Mouse (Mus musculus) heart, embryonic 11.5 days (tissue): ENCODE measurements around the gene Klhl42. TPM values are rescaled to one million over a fixed set of nuclear protein-coding genes. Genes with fewer than 3 reads are reported as not detected.

Experiments used
- ATAC-seq: fragments of 200-750 bp; cut with Nextera tagmentation; replicated peaks from 2 replicates; pipeline ENCODE4 v1.8.0; 2017; ENCODE audit warnings: moderate library complexity; ENCODE audit not compliant: insufficient number of reproducible peaks, low FRiP score, low TSS enrichment
- H3K27ac ChIP-seq: fragments of 300-500 bp; sonication (generic); 2 replicates; pipeline ENCODE4 v1.5.1; 2014; ENCODE audit warnings: mild to moderate bottlenecking, low read depth, low read length
- H3K27me3 ChIP-seq: fragments of 300-500 bp; sonication (generic); 2 replicates; pipeline ENCODE4 v1.6.1; 2014; ENCODE audit warnings: mild to moderate bottlenecking, low read length, mixed read lengths; ENCODE audit not compliant: control insufficient read depth, insufficient read depth
- H3K36me3 ChIP-seq: fragments of 300-500 bp; sonication (generic); 2 replicates; pipeline ENCODE4 v1.6.1; 2014; ENCODE audit warnings: mild to moderate bottlenecking, low read length, moderate library complexity, mixed read lengths; ENCODE audit not compliant: control insufficient read depth, insufficient read depth
- H3K4me1 ChIP-seq: fragments of 300-500 bp; sonication (generic); 2 replicates; pipeline ENCODE4 v1.6.1; 2014; ENCODE audit warnings: low read length; ENCODE audit not compliant: control insufficient read depth, insufficient read depth
- H3K4me2 ChIP-seq: fragments of 300-500 bp; sonication (generic); 2 replicates; pipeline ENCODE4 v1.6.1; 2014; ENCODE audit warnings: mild to moderate bottlenecking, moderate library complexity
- H3K4me3 ChIP-seq: fragments of 300-500 bp; sonication (generic); 2 replicates; pipeline ENCODE4 v1.5.1; 2014; ENCODE audit warnings: low read depth, low read length
- H3K9ac ChIP-seq: fragments of 300-500 bp; sonication (generic); 2 replicates; pipeline ENCODE4 v1.6.1; 2014; ENCODE audit warnings: mild to moderate bottlenecking, low read depth, low read length, moderate library complexity
- H3K9me3 ChIP-seq: fragments of 300-500 bp; sonication (generic); replicated peaks from 2 replicates; pipeline ENCODE4 v1.6.1; 2016; ENCODE audit warnings: low read length; ENCODE audit not compliant: control insufficient read depth
- WGBS: fragments of 180-500 bp; shearing (Covaris S2); extraction: QIAGEN DNeasy Blood & Tissue Kit; methylation state at CpG from one replicate; pipeline ENCODE4 v1.1.7; 2014; ENCODE audit not compliant: insufficient replicate concordance; 5-methylcytosine and 5-hydroxymethylcytosine counted together
- polyA plus RNA-seq: library from polyadenylated mRNA; unstranded; fragments of >200 nt; fragmentation: Nextera tagmentation; extraction: Ambion mirVana; gene quantifications from 2 replicates; pipeline ENCODE4 v1.2.1, GENCODE M21; 2014

Gene Klhl42
- polyA plus RNA-seq, 1 experiment from 2014 or later, result 6.2 TPM

DNA sequence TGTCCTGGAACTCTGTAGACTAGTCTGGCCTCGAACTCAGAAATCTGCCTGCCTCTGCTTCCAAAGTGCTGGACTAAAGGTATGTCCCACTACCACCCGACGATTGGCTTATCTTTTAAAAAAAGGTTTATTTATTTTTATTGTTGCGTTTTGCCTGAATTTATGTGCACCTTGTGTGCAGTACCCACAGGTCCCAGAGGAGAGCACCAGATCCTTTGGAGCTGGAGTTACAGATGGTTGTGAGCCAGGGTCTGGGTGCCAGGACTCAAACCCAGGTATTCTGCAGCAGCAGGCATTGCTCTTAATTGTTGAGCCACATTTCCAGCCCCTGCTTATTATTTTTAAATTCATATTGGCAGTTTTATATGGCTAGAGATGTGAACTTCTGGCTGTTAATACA lies 4.9 kb downstream of the Klhl42 start:
- ATAC-seq, result no peak
- H3K4me1 ChIP-seq, result peaks cover 12% of the 10 kb centered on the region; the same call in 1 of the 2 replicates
- H3K36me3 ChIP-seq, result peaks cover 4% of the 10 kb centered on the region; the same call in 1 of the 2 replicates
- no peak overlapping the region for H3K27ac ChIP-seq
- no peaks in the 10 kb centered on the region for H3K27me3 ChIP-seq
- 94% methylated on average over 4 of the region's 4 CpGs for WGBS
- no peak overlapping the region for H3K9ac ChIP-seq
- no peaks in the 10 kb centered on the region for H3K9me3 ChIP-seq
- no peak overlapping the region for H3K4me2 ChIP-seq
- no peak overlapping the region for H3K4me3 ChIP-seq

DNA sequence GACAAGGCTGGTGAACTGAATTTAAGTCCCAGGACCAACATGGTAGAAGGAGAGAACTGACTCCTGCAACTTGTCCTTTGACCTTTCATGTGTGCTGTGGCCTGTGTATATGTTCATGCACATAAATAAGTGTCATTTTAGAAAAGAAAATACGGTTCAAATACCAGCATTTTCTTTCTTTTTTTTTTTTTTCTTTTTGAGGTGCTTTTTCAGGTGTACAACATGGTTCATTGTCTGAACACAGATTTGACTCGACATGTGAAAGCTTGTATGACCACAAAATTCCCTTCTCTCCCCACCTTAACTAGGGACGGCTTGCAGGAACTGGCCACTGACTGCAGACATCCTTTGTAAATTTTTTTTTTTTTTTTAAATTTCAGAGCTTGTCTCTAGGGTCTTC lies 5.8 kb downstream of the Klhl42 start:
- Histone ChIP-seq H3K27ac (no peak overlapping the region), H3K4me2 (no peak overlapping the region), H3K4me1 (peaks cover 12% of the 10 kb centered on the region; the same call in 1 of the 2 replicates), H3K36me3 (peaks cover 4% of the 10 kb centered on the region; the same call in 1 of the 2 replicates), H3K9ac (no peak overlapping the region), H3K4me3 (no peak overlapping the region), H3K27me3 (no peaks in the 10 kb centered on the region), H3K9me3 (no peaks in the 10 kb centered on the region)
- WGBS, result 79% methylated on average over 3 of the region's 3 CpGs
- ATAC-seq, result no peak

DNA sequence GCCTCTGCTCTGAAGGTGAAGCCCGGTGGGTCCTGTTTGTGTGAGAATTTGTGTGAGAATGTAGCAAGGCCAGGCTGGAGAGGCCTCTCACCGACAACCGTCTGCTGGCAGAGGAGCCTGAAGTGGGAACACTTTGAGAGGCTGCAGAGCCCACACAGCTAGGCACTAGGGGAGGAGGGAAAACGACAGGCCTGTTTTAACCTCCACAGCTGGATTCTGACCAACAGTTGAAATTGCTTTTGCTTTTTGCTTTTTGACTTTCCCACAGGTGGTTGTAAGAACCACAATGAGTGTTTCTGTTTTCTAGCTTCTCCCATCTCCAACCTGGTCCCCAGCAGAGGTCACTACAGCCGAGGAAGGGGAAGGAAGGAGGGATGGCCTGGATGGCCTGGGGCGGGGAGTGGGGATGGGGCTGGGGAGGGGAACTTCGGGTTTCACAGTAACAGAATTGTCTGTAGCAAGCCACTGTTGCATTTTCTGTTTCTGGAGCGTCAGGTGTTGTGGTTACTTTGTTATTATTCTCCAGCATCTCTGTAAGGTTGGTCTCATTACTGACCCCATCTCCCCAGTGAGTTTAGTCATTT lies 6.3 kb downstream of the Klhl42 start:
- H3K4me3 ChIP-seq, result no peak overlapping the region
- no peak overlapping the region for H3K4me2 ChIP-seq
- no peak for ATAC-seq
- H3K27me3 ChIP-seq, result no peaks in the 10 kb centered on the region
- H3K4me1 ChIP-seq, result peaks cover 9% of the 10 kb centered on the region; the same call in 1 of the 2 replicates
- H3K27ac ChIP-seq, result no peak overlapping the region
- WGBS, result 50% methylated on average over 8 of the region's 8 CpGs
- H3K9ac ChIP-seq, result no peak overlapping the region
- H3K9me3 ChIP-seq, result no peaks in the 10 kb centered on the region
- H3K36me3 ChIP-seq, result peaks cover 4% of the 10 kb centered on the region; the same call in 1 of the 2 replicates

DNA sequence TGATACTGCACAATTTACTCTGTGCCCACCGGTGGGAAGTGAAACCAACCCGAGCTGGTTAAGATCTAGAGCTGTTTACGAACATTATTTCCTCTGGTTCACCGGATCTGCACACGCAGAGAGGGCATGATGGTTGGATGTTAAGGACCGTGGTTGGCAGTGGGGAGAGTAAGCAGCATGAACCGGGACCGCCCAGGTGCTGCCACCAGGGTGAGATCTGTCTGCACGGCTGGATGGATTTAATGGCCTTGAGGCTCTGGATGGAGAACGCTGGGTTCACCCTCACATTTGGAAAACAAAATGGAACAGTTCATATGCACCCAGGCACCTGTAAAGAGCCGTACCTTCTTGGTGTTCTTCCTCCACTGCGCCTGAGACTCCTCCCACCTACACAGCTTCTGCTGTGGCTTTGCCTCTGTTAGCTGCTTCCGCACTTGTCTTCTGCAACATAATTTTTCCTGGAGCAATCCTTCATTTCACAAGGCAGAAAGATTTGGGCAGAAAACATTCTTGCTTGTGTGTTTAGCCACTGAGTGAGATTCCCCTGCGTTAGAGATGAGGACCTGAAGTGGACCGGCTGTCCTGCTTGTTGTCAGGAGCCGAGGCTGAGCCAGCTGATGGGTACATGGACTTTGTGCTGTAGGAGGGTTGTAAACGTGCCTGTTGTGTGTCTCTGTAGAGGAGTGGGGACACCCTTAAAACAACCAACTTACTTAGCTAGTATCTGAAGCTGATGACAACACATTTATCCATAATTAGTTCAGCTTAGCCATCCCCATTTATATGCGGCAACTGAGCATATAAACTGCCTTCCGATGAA lies 8.5 kb downstream of the Klhl42 start:
- Histone ChIP-seq H3K4me3 (no peak overlapping the region), H3K27me3 (no peaks in the 10 kb centered on the region), H3K4me1 (peaks cover 7% of the 10 kb centered on the region; the same call in 1 of the 2 replicates), H3K4me2 (no peak overlapping the region), H3K36me3 (peaks cover 4% of the 10 kb centered on the region; the same call in 1 of the 2 replicates), H3K9me3 (no peaks in the 10 kb centered on the region), H3K27ac (no peak overlapping the region), H3K9ac (no peak overlapping the region)
- WGBS, result 79% methylated on average over 19 of the region's 19 CpGs
- no peak for ATAC-seq

DNA sequence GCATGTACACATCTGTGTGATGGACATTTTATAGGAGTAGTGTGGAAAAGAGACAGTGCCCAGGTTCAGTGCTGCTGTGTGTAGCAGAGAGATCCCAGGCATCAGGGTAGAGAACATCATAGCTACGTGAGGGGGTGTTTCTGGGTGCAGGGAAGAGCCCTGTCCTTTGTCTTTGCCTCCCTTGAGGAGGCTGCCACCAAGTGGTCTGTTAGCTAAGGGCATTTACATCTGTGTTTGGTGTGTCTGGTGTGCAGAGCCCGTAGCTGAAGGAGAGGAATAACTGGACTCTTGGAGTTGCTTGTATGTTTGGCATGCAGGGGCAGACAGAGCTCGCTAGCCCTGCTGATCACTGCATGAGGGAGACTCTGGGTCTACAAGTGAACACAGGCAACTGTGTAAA lies 11.1 kb downstream of the Klhl42 start:
- Histone ChIP-seq H3K36me3 (no peaks in the 10 kb centered on the region), H3K27me3 (no peaks in the 10 kb centered on the region), H3K4me3 (no peak overlapping the region), H3K4me1 (0 out of 2 replicates have a peak, but pooled peaks cover 7% of the 10 kb centered on the region), H3K4me2 (no peak overlapping the region), H3K9ac (no peak overlapping the region), H3K9me3 (no peaks in the 10 kb centered on the region), H3K27ac (no peak overlapping the region)
- 79% methylated on average over 3 of the region's 3 CpGs for WGBS
- no peak for ATAC-seq

DNA sequence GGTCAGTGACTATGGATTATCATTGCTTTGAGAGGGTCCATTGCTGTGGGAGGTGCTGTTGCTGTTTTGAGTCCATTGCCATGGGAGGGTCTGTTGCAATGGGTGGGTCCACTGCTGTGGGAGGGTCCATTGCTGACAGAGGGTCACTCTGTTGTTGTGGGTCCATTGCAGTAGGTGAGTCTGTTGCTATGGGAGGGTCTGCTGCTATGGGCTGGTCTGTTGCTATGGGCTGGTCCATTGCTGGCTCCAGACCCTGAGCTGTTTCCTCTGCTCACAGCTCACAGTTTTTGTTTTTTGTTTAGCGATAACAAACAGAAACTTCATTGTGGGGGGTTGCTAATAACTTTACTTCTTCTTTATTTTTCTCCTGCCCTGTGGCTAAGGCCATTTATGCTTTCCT lies 14.3 kb downstream of the Klhl42 start:
- peaks cover 5% of the 10 kb centered on the region; the same call in 1 of the 2 replicates for H3K36me3 ChIP-seq
- no peak for ATAC-seq
- H3K4me2 ChIP-seq, result no peak overlapping the region
- no peak overlapping the region for H3K27ac ChIP-seq
- no peak overlapping the region for H3K4me3 ChIP-seq
- no peaks in the 10 kb centered on the region for H3K27me3 ChIP-seq
- H3K9me3 ChIP-seq, result no peaks in the 10 kb centered on the region
- WGBS, result 86% methylated on average over 1 of the region's 1 CpGs
- H3K4me1 ChIP-seq, result peaks cover 14% of the 10 kb centered on the region
- no peak overlapping the region for H3K9ac ChIP-seq

DNA sequence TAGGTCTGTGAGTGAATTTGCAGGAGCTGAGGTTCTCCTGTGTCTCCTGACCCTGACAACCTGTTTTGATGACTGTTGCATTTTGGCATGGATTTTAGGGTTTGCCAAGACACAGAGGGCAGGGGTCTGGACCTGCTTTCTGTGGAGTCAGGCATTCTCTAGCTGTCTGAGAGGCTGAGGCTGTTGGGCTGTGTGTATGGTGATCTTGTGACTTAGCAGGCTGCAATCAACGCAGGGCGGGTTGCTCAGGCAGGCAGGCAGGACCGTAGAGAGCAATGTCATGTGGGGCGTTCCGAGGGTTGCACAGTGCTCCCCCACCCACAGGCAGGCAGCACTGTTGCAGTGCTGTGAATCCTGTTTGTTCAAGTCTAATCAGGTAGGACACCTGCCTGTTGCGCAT lies 15.5 kb downstream of the Klhl42 start:
- Histone ChIP-seq H3K27me3 (no peaks in the 10 kb centered on the region), H3K4me1 (peaks cover 9% of the 10 kb centered on the region), H3K4me2 (no peak overlapping the region), H3K9me3 (no peaks in the 10 kb centered on the region), H3K27ac (no peak overlapping the region), H3K36me3 (peaks cover 5% of the 10 kb centered on the region; the same call in 1 of the 2 replicates), H3K4me3 (no peak overlapping the region), H3K9ac (no peak overlapping the region)
- ATAC-seq, result no peak
- WGBS, result 87% methylated on average over 6 of the region's 6 CpGs

DNA sequence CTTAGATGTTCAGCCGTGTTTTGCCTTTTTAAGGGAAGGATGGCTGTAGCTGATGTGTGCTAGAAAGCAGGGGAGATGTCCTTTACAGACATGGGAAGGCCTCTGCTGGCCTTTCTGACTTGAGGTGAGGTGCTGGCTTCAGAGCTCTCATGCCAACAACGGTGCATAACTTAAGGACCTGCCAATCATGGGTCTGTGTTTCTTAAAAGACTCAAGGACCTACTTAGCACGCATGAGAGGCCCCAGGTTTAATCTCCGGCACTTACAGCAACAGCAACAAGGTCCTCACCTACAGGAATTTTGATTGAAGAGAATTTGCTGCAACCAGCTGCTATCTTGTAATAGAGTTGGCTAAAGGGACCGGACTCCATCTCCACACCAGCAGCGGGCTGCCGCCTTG lies 18.1 kb downstream of the Klhl42 start:
- 57% methylated on average over 7 of the region's 7 CpGs for WGBS
- Histone ChIP-seq H3K27ac (no peak overlapping the region), H3K9me3 (no peaks in the 10 kb centered on the region), H3K4me2 (no peak overlapping the region), H3K4me3 (no peak overlapping the region), H3K9ac (no peak overlapping the region), H3K4me1 (peaks cover 9% of the 10 kb centered on the region), H3K36me3 (peaks cover 5% of the 10 kb centered on the region; the same call in 1 of the 2 replicates), H3K27me3 (no peaks in the 10 kb centered on the region)
- no peak for ATAC-seq
